Mouse (Mus musculus) liver, embryonic 14.5 days (tissue): Measurements from ENCODE around the gene Nos1ap.

ENCODE experiments used
- CTCF ChIP-seq: IDR thresholded peaks from 2 replicates; pipeline ENCODE4 v1.5.1; 2016; ENCODE audit warnings: antibody characterized with exemption, low read depth, control low read depth
- EP300 ChIP-seq: IDR thresholded peaks from 2 replicates; pipeline ENCODE4 v1.6.1; 2016; ENCODE audit warnings: antibody characterized with exemption, low read depth

DNA sequence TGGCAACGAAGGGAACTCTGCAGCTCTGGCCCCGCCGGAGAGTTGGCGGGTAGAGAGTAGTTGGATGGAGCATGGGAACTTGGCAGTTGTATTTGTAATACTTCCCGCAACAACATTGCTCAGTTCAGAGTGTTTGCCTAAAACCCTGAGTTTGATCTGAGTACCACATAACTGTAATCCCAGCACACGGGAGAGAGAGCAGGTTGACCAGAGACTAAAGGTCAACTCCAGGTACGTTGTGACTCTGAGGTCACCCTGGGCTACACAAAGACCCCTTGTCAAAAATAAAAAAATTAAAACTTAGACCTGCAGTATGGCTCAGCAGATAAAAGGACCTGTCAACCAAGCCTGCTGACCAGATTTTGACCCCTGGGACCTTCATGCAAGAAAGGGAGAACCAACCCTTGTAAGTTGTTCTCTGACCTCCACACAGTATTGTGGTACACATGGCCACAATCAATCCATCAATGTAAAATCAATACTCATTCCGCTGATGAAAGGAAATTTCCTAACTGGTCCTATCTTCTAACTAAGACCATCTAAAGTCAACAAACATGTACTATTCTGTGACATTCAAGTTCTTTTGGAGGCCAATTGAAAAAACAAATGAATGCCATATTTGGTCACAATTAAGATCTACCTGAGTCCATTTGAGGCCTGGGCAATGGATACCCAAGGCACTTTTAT is 17.7 kb upstream of the Nos1ap start:
- TF ChIP-seq CTCF (no peak), EP300 (no peak)
